Mouse (Mus musculus) spleen, adult 2 months (tissue): Measurements from ENCODE around the gene Pomt1.

Experiments
- CTCF ChIP-seq: fragments of 200-500 bp; IDR thresholded peaks from 2 replicates; pipeline ENCODE4 v1.5.1; 2011; ENCODE audit warnings: mild to moderate bottlenecking, inconsistent platforms; ENCODE audit not compliant: insufficient read depth, insufficient read length, insufficient replicate concordance; ENCODE audit errors: extremely low read depth
- POLR2A ChIP-seq: fragments of 200-500 bp; IDR thresholded peaks from 2 replicates; pipeline ENCODE4 v1.6.1; 2011; ENCODE audit warnings: low read depth, low read length, inconsistent platforms

DNA sequence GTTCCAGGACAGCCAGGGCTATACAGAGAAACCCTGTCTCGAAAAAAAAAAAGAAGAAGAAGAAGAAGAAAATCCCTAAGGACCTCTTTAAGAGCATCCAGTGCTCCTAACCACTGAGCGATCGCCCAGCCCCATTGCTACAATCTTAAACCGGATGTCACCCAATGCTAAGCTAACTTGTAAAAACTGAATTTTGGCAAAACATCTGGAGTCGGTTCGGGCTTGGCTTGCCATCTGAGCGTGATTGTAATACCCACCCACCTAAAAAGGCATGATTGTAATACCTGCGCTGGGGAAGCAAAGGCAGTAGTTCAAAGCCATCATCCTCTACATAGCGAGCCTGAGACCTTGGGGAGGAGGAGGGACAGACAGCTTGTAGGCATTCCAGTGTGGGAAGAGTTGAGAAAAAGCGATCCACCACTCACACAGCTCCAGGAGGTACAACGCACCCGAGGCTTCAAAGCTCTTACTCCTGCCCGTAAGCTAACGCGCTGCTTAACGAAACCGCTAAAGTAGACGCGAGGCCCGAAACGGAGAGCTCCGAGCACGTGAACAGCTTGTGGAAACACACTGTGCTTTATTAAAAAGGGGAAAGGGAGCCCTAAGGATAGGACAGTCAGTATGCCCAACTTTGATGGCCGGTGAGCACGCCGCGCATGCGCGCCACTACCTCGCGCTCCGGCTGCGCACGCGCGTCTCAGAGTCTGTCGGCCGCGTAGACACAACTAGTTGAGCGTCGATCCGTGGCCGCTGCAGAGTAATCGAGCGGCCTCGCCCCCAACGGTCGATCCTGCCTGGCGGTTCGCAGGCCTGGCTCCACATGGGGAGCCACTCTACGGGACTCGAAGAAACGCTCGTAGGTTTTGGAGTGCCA lies at the start of gene Pomt1:
- TF ChIP-seq CTCF (no peak), POLR2A (peak; percentile 34)
